In the genomic region with DNA sequence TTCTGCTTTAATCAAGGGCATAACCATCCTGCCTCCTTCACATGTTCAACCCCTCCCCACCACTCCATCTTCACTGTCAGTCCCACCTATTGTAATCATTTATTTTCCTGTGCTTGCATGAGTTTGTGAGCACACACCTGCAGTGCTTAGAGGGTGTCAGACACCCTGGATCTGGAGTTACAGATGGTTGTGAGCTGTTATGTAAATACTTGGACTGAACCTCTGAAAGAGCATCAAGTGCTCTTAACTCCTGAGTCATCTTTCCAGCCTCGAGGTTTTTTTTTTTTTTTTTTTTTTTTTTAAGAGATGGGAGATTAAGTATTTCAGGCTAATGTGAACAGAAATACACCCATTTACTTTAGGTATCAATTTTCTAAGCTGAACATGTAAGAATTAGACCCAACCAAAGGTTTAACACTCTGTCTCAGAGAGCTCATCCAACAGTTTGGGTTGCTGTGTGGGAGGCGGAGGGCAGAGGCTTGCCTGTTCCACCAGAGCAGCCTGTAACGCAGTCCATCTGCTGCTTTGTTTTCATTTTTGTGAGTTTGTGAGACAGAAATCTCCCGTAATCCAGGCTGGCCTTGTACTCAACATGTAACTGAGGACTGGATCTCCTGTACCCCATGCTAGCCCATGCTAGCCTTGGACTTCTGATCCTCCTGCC, we compare ENCODE assay signal across 17 mouse cellular contexts. TPM values are rescaled to one million over a fixed set of nuclear protein-coding genes. Genes with fewer than 3 reads are reported as not detected.
DNase-seq lines count a peak whose midpoint lies in the region; ATAC-seq and TF ChIP-seq lines count a peak whose summit lies in the region.
"Had no signal": no experiment of that assay in that cellular context is flagged by ENCODE, and none has a peak within 500 bp of the region (broad histone marks: within the 10 kb centered on the region; RNA-seq: fewer than 3 reads in every experiment).

No protein-coding gene starts in this region.

- peak; percentile 34 for DNase-seq in kidney, postnatal 0 days (ENCODE audit: low spot score)
- no peak for DNase-seq in kidney, postnatal 36 days
- peak; percentile 51 to 56 for DNase-seq in right cerebral cortex, adult 2 months (ENCODE audit: low spot score in 2 of 2)
- no peak for DNase-seq in right cerebral cortex, postnatal 4 days
- DNase-seq: adrenal gland, adult 2 months; lung, postnatal 36 days; retina, postnatal 1 day; thymus, postnatal 36 days had no signal

- H3K4me1 ChIP-seq in forebrain, embryonic 16.5 days (replicated peaks; ENCODE audit: control insufficient read depth, insufficient read depth, low read length): no peaks in the 10 kb centered on the region
- no peaks in the 10 kb centered on the region for H3K4me1 ChIP-seq in forebrain, embryonic 15.5 days
- H3K4me1 ChIP-seq in kidney, postnatal 0 days (replicated peaks; ENCODE audit: insufficient read depth, low read length): no peaks in the 10 kb centered on the region
- H3K4me1 ChIP-seq in intestine, postnatal 0 days (replicated peaks; ENCODE audit: control insufficient read depth, insufficient read depth, low read length): no peaks in the 10 kb centered on the region; the same call in 1 of the 2 replicates
- H3K4me1 ChIP-seq: midbrain, embryonic 12.5 days had no signal

- H3K9ac ChIP-seq in forebrain, embryonic 16.5 days (replicated peaks; ENCODE audit: low read depth, low read length): no peak overlapping the region
- no peak overlapping the region for H3K9ac ChIP-seq in forebrain, embryonic 15.5 days (replicated peaks)
- H3K9ac ChIP-seq in kidney, postnatal 0 days (ENCODE audit: low read depth, low read length): no peak overlapping the region
- no peak overlapping the region for H3K9ac ChIP-seq in intestine, postnatal 0 days (ENCODE audit: low read depth, low read length)
- H3K9ac ChIP-seq: midbrain, embryonic 12.5 days had no signal

- no peak overlapping the region for H3K4me2 ChIP-seq in forebrain, embryonic 16.5 days (ENCODE audit: low read length)
- no peak overlapping the region for H3K4me2 ChIP-seq in forebrain, embryonic 15.5 days (replicated peaks)
- H3K4me2 ChIP-seq in kidney, postnatal 0 days (ENCODE audit: low read length): no peak overlapping the region
- no peak overlapping the region for H3K4me2 ChIP-seq in intestine, postnatal 0 days (replicated peaks; ENCODE audit: low read depth)
- H3K4me2 ChIP-seq: midbrain, embryonic 12.5 days had no signal

- no peaks in the 10 kb centered on the region for H3K36me3 ChIP-seq in forebrain, embryonic 16.5 days (ENCODE audit: control insufficient read depth, insufficient read depth)
- no peaks in the 10 kb centered on the region for H3K36me3 ChIP-seq in forebrain, embryonic 15.5 days
- H3K36me3 ChIP-seq in kidney, postnatal 0 days (ENCODE audit: insufficient read depth, low read length): no peaks in the 10 kb centered on the region
- no peaks in the 10 kb centered on the region for H3K36me3 ChIP-seq in intestine, postnatal 0 days (ENCODE audit: control insufficient read depth, insufficient read depth)
- H3K36me3 ChIP-seq: midbrain, embryonic 12.5 days had no signal

- no peaks in the 10 kb centered on the region for H3K9me3 ChIP-seq in forebrain, embryonic 16.5 days (ENCODE audit: control insufficient read depth, low read length)
- H3K9me3 ChIP-seq in forebrain, embryonic 15.5 days: no peaks in the 10 kb centered on the region
- no peaks in the 10 kb centered on the region for H3K9me3 ChIP-seq in kidney, postnatal 0 days (replicated peaks; ENCODE audit: low read length)
- H3K9me3 ChIP-seq in intestine, postnatal 0 days (ENCODE audit: control insufficient read depth): no peaks in the 10 kb centered on the region
- H3K9me3 ChIP-seq: midbrain, embryonic 12.5 days had no signal

- H3K27me3 ChIP-seq in forebrain, embryonic 16.5 days (replicated peaks; ENCODE audit: control insufficient read depth, insufficient read depth, low read length): no peaks in the 10 kb centered on the region
- H3K27me3 ChIP-seq in forebrain, embryonic 15.5 days: no peaks in the 10 kb centered on the region
- no peaks in the 10 kb centered on the region for H3K27me3 ChIP-seq in kidney, postnatal 0 days (ENCODE audit: insufficient read depth, low read length)
- no peaks in the 10 kb centered on the region for H3K27me3 ChIP-seq in intestine, postnatal 0 days (replicated peaks; ENCODE audit: control insufficient read depth, insufficient read depth, low read length)
- H3K27me3 ChIP-seq: midbrain, embryonic 12.5 days had no signal

- no peak overlapping the region for H3K4me3 ChIP-seq in forebrain, embryonic 16.5 days (replicated peaks; ENCODE audit: low read length)
- H3K4me3 ChIP-seq in forebrain, embryonic 15.5 days: no peak overlapping the region
- H3K4me3 ChIP-seq in kidney, postnatal 0 days (replicated peaks; ENCODE audit: low read depth, low read length): no peak overlapping the region
- H3K4me3 ChIP-seq in intestine, postnatal 0 days (ENCODE audit: low read depth, low read length): no peak overlapping the region
- H3K4me3 ChIP-seq: midbrain, embryonic 12.5 days; myocyte had no signal

- WGBS in forebrain, embryonic 16.5 days: 54% methylated on average over 4 of the region's 4 CpGs
- 62% methylated on average over 4 of the region's 4 CpGs for WGBS in forebrain, embryonic 15.5 days
- 22% methylated on average over 4 of the region's 4 CpGs for WGBS in kidney, postnatal 0 days
- 48% methylated on average over 4 of the region's 4 CpGs for WGBS in intestine, postnatal 0 days

- no peak overlapping the region for H3K27ac ChIP-seq in forebrain, embryonic 16.5 days (ENCODE audit: low read length)
- H3K27ac ChIP-seq in forebrain, embryonic 15.5 days (replicated peaks): no peak overlapping the region
- H3K27ac ChIP-seq in kidney, postnatal 0 days: no peak overlapping the region
- H3K27ac ChIP-seq in intestine, postnatal 0 days (ENCODE audit: low read depth, low read length): no peak overlapping the region
- H3K27ac ChIP-seq: midbrain, embryonic 12.5 days had no signal

- ATAC-seq in forebrain, embryonic 16.5 days: peak; percentile 37; the same call in 1 of the 2 replicates
- no peak for ATAC-seq in forebrain, embryonic 15.5 days (replicated peaks)
- no peak for ATAC-seq in kidney, postnatal 0 days (replicated peaks; ENCODE audit: low FRiP score, low read depth)
- no peak for ATAC-seq in intestine, postnatal 0 days

- TF ChIP-seq CTCF in kidney, postnatal 0 days (IDR thresholded peaks at IDR 0.05; ENCODE audit: low read depth): no peak
- no peak for TF ChIP-seq CTCF in intestine, postnatal 0 days (IDR thresholded peaks at IDR 0.05; ENCODE audit: low read depth)

RNA-seq across cellular contexts. Expression of gene Tmem213, which starts 7.2 kb away (rescaled TPM):
- polyA plus RNA-seq in forebrain, embryonic 16.5 days (2015; fragmentation: Nextera tagmentation; extraction: Ambion mirVana): not detected in 2 replicates
- not detected in 2 replicates for polyA plus RNA-seq in forebrain, embryonic 15.5 days (2015; fragmentation: Nextera tagmentation; extraction: Ambion mirVana)
- polyA plus RNA-seq in kidney, postnatal 0 days (2015; fragmentation: Nextera tagmentation; extraction: Ambion mirVana): 198 and 199 TPM in 2 replicates
- not detected in 2 replicates for polyA plus RNA-seq in intestine, postnatal 0 days (2015; fragmentation: Nextera tagmentation; extraction: Ambion mirVana)
- polyA plus RNA-seq: adrenal gland, adult 2 months; C2C12; heart, embryonic 14.5 days; liver, embryonic 16.5 days; midbrain, embryonic 12.5 days; myocyte; spleen, adult 2 months had no signal

RNA-seq across cellular contexts. Expression of gene Atp6v0a4, which starts 8.1 kb away (rescaled TPM):
- 0.09 and 0.27 TPM in 2 replicates for polyA plus RNA-seq in forebrain, embryonic 16.5 days (2015; fragmentation: Nextera tagmentation; extraction: Ambion mirVana)
- polyA plus RNA-seq in forebrain, embryonic 15.5 days (2015; fragmentation: Nextera tagmentation; extraction: Ambion mirVana): 0.19 and 0.38 TPM in 2 replicates
- 37.9 and 45.2 TPM in 2 replicates for polyA plus RNA-seq in kidney, postnatal 0 days (2015; fragmentation: Nextera tagmentation; extraction: Ambion mirVana)
- 0.26 and 0.37 TPM in 2 replicates for polyA plus RNA-seq in intestine, postnatal 0 days (2015; fragmentation: Nextera tagmentation; extraction: Ambion mirVana)
- polyA plus RNA-seq: midbrain, embryonic 12.5 days had no signal

Comparison
In these comparisons a context has a peak if more than half of its experiments do, and no peak if none do; other contexts are left out.
1. DNase-seq: peak in kidney, postnatal 0 days (single experiment) and right cerebral cortex, adult 2 months (2 of 2); none in kidney, postnatal 36 days (0 of 2) and right cerebral cortex, postnatal 4 days (single experiment).
2. RNA of gene Tmem213, which starts 7.2 kb away (polyA plus RNA-seq): 198 to 199 TPM in kidney, postnatal 0 days; not detected in forebrain, embryonic 16.5 days, not detected in intestine, postnatal 0 days and not detected in forebrain, embryonic 15.5 days; every median in the first group is over 100 times any median in the second.
3. RNA of gene Atp6v0a4, which starts 8.1 kb away (polyA plus RNA-seq): 37.9 to 45.2 TPM in kidney, postnatal 0 days; 0.26 to 0.37 TPM in intestine, postnatal 0 days, 0.09 to 0.27 TPM in forebrain, embryonic 16.5 days and 0.19 to 0.38 TPM in forebrain, embryonic 15.5 days; every median in the first group is over 10 times any median in the second.